8 mouse cellular contexts compared by ENCODE assay signal in the genomic region with DNA sequence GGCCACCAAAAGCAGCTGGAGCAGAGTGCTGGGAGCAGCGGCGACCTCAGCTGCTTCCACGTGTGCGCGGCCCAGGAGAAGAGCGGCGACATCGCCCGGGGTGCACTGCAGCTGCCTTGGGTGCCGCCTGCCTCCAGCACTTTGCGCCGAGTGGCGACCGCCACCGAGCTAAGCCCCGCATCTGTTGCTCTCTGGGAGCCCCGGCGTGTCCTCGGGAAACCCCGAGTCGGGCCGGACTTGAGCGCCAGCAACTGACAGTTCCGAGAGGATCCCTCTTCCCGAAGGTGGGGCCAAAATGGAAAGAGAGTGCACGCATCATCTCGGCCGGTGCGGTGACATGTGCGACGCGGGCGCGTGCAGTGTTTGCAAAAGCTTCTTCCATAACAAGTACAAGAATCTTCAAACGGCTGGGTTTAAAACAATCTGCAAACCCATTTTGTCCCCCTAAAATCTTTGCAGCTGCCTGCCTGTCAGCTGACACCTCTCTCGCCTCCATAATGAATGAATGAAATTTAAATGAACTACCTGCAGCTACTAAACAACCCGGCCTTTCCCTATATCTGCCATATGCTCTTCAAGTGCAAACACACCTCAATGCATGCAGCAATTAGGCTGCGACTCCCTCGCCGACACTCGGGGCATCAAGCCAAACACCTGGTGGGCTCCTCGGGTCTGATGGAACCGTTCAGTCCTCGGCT. TPM values are rescaled to one million over a fixed set of nuclear protein-coding genes. Genes with fewer than 3 reads are reported as not detected.
A peak's percentile ranks its signal among the peaks of the same experiment; 100 is the strongest.
DNase-seq lines count a peak whose midpoint lies in the region; ATAC-seq lines count a peak whose summit lies in the region.

No protein-coding gene starts in this region.

- peak overlapping the region; percentile 97 for H3K4me2 ChIP-seq in embryonic facial prominence, embryonic 14.5 days (ENCODE audit: low read depth, low read length)
- H3K4me2 ChIP-seq in limb, embryonic 11.5 days (ENCODE audit: low read depth, severe bottlenecking) = peak overlapping the region; percentile 89
- peak overlapping the region; percentile 98 for H3K4me2 ChIP-seq in midbrain, embryonic 14.5 days (ENCODE audit: low read length)

- no peak overlapping the region for H3K27ac ChIP-seq in embryonic facial prominence, embryonic 14.5 days (replicated peaks; ENCODE audit: low read depth, low read length)
- H3K27ac ChIP-seq in hindbrain, embryonic 10.5 days = peak overlapping the region; percentile 96
- H3K27ac ChIP-seq in limb, embryonic 11.5 days (replicated peaks; ENCODE audit: low read depth, low read length) = no peak overlapping the region
- H3K27ac ChIP-seq in midbrain, embryonic 14.5 days (replicated peaks; ENCODE audit: low read depth, low read length) = no peak overlapping the region

- intact Hi-C loops in gastrocnemius, postnatal 14 days (cut with DNase I; ENCODE audit: low total_unique reads) = no loop called here

- H3K9ac ChIP-seq in embryonic facial prominence, embryonic 14.5 days (ENCODE audit: low read depth, low read length) = peak overlapping the region; percentile 82
- H3K9ac ChIP-seq in limb, embryonic 11.5 days (ENCODE audit: low read length) = peak overlapping the region; percentile 88
- peak overlapping the region; percentile 40; the same call in 1 of the 2 replicates for H3K9ac ChIP-seq in midbrain, embryonic 14.5 days (replicated peaks; ENCODE audit: low read length)

- H3K4me3 ChIP-seq in embryonic facial prominence, embryonic 14.5 days (ENCODE audit: low read depth, low read length) = peak overlapping the region; percentile 73
- H3K4me3 ChIP-seq in hindbrain, embryonic 10.5 days = peak overlapping the region; percentile 79
- peak overlapping the region; percentile 70 for H3K4me3 ChIP-seq in limb, embryonic 11.5 days (ENCODE audit: low read depth, low read length)
- peak overlapping the region; percentile 67 for H3K4me3 ChIP-seq in midbrain, embryonic 14.5 days (replicated peaks; ENCODE audit: low read depth, low read length)

- no peaks in the 10 kb centered on the region for H3K4me1 ChIP-seq in embryonic facial prominence, embryonic 14.5 days (ENCODE audit: control insufficient read depth, insufficient read depth, low read length)
- H3K4me1 ChIP-seq in hindbrain, embryonic 10.5 days (replicated peaks) = peaks cover 32% of the 10 kb centered on the region
- peaks cover 8% of the 10 kb centered on the region; the same call in 1 of the 2 replicates for H3K4me1 ChIP-seq in limb, embryonic 11.5 days (ENCODE audit: control insufficient read depth, insufficient read depth, low read length)
- peaks cover 15% of the 10 kb centered on the region for H3K4me1 ChIP-seq in midbrain, embryonic 14.5 days (ENCODE audit: control insufficient read depth, insufficient read depth, low read length)

- H3K36me3 ChIP-seq in embryonic facial prominence, embryonic 14.5 days (ENCODE audit: control insufficient read depth, insufficient read depth, low read length) = no peaks in the 10 kb centered on the region
- no peaks in the 10 kb centered on the region for H3K36me3 ChIP-seq in hindbrain, embryonic 10.5 days
- H3K36me3 ChIP-seq in limb, embryonic 11.5 days (ENCODE audit: control insufficient read depth, insufficient read depth, low read length) = no peaks in the 10 kb centered on the region
- H3K36me3 ChIP-seq in midbrain, embryonic 14.5 days (ENCODE audit: control insufficient read depth, insufficient read depth, low read length) = no peaks in the 10 kb centered on the region

- peak; percentile 45 for ATAC-seq in embryonic facial prominence, embryonic 14.5 days (ENCODE audit: low read depth)
- ATAC-seq in limb, embryonic 11.5 days (ENCODE audit: insufficient number of reproducible peaks, low FRiP score, low TSS enrichment, low read depth) = no peak
- ATAC-seq in midbrain, embryonic 14.5 days (ENCODE audit: low FRiP score, low TSS enrichment) = peak; percentile 48

- no peaks in the 10 kb centered on the region for H3K9me3 ChIP-seq in embryonic facial prominence, embryonic 14.5 days (ENCODE audit: control insufficient read depth, low read length)
- H3K9me3 ChIP-seq in hindbrain, embryonic 10.5 days = no peaks in the 10 kb centered on the region
- no peaks in the 10 kb centered on the region for H3K9me3 ChIP-seq in limb, embryonic 11.5 days (ENCODE audit: control insufficient read depth, low read length)
- H3K9me3 ChIP-seq in midbrain, embryonic 14.5 days (ENCODE audit: control insufficient read depth, low read length) = no peaks in the 10 kb centered on the region

- peaks cover 21% of the 10 kb centered on the region for H3K27me3 ChIP-seq in embryonic facial prominence, embryonic 14.5 days (replicated peaks; ENCODE audit: control insufficient read depth, insufficient read depth, low read length)
- peaks cover 74% of the 10 kb centered on the region for H3K27me3 ChIP-seq in hindbrain, embryonic 10.5 days (ENCODE audit: insufficient read depth, poor library complexity, severe bottlenecking)
- peaks cover 10% of the 10 kb centered on the region; the same call in 1 of the 2 replicates for H3K27me3 ChIP-seq in limb, embryonic 11.5 days (ENCODE audit: control insufficient read depth, insufficient read depth, low read length)
- peaks cover 37% of the 10 kb centered on the region for H3K27me3 ChIP-seq in midbrain, embryonic 14.5 days (ENCODE audit: control insufficient read depth, insufficient read depth, low read length)

- DNase-seq in gastrocnemius, postnatal 14 days = peak; percentile 32
- DNase-seq in gastrocnemius, adult 18-20 months (ENCODE audit: low spot score) = no peak
- peak; percentile 47 for DNase-seq in adrenal gland, postnatal 10 days
- DNase-seq in embryonic facial prominence, embryonic 14.5 days (ENCODE audit: low spot score) = peak; percentile 36
- peak; percentile 61 for DNase-seq in hindbrain, embryonic 10.5 days (ENCODE audit: low spot score)
- DNase-seq in limb, embryonic 11.5 days (ENCODE audit: low spot score) = peak; percentile 60
- DNase-seq in midbrain, embryonic 14.5 days = peak; percentile 61
- DNase-seq in spleen, postnatal 36 days (ENCODE audit: low spot score in 2 of 2) = peak; percentile 26 to 32

- WGBS in embryonic facial prominence, embryonic 14.5 days = under 1% methylated on average over 34 of the region's 44 CpGs
- under 1% methylated on average over 44 of the region's 44 CpGs for WGBS in hindbrain, embryonic 10.5 days
- WGBS in limb, embryonic 11.5 days = under 1% methylated on average over 44 of the region's 44 CpGs
- WGBS in midbrain, embryonic 14.5 days = under 1% methylated on average over 44 of the region's 44 CpGs

RNA-seq across cellular contexts. Expression of gene Myb, which starts 0.9 kb away (rescaled TPM):
- total RNA-seq in gastrocnemius, postnatal 14 days (2021) = under 1 TPM; 0.16 to 0.33 TPM
- total RNA-seq in gastrocnemius, adult 18-20 months (2021) = under 1 TPM in 1 of 2 experiments, not detected in 1; 0.14 TPM
- 1 to 10 TPM; 2.3 to 2.4 TPM for total RNA-seq in adrenal gland, postnatal 10 days (2021)
- polyA plus RNA-seq in embryonic facial prominence, embryonic 14.5 days (2014; fragmentation: Nextera tagmentation; extraction: Ambion mirVana) = 5.5 and 7.7 TPM in 2 replicates
- 4.3 and 5.7 TPM in 2 replicates for polyA plus RNA-seq in hindbrain, embryonic 10.5 days (2016; fragmentation: Nextera tagmentation; extraction: Ambion mirVana)
- 7.0 and 8.1 TPM in 2 replicates for polyA plus RNA-seq in limb, embryonic 11.5 days (2014; fragmentation: Nextera tagmentation; extraction: Ambion mirVana)
- 3.4 and 3.5 TPM in 2 replicates for polyA plus RNA-seq in midbrain, embryonic 14.5 days (2014; fragmentation: Nextera tagmentation; extraction: Ambion mirVana)
